ENCODE assay signal across 10 mouse cellular contexts in genomic region chr2:118658457-118658856, GRCm38 (mm10). TPM values are rescaled to one million over a fixed set of nuclear protein-coding genes. Genes with fewer than 3 reads are reported as not detected.
DNase-seq lines count a peak whose midpoint lies in the region; ATAC-seq and TF ChIP-seq lines count a peak whose summit lies in the region.
"Had no signal": no experiment of that assay in that cellular context is flagged by ENCODE, and none has a peak within 500 bp of the region (broad histone marks: within the 10 kb centered on the region; RNA-seq: fewer than 3 reads in every experiment).

No protein-coding gene starts in this region.

- H3K36me3 ChIP-seq in heart, embryonic 10.5 days: no peaks in the 10 kb centered on the region
- no peaks in the 10 kb centered on the region for H3K36me3 ChIP-seq in intestine, postnatal 0 days (ENCODE audit: control insufficient read depth, insufficient read depth)
- no peaks in the 10 kb centered on the region for H3K36me3 ChIP-seq in neural tube, embryonic 15.5 days

- intact Hi-C loops in heart, postnatal 14 days (cut with DNase I): loop anchor here (5.0 kb wide), 1 partner anchor 34 kb away; no protein-coding TSS in a partner anchor

- H3K27me3 ChIP-seq in heart, embryonic 10.5 days (ENCODE audit: insufficient read depth, poor library complexity, severe bottlenecking): peaks cover 19% of the 10 kb centered on the region
- no peaks in the 10 kb centered on the region for H3K27me3 ChIP-seq in intestine, postnatal 0 days (replicated peaks; ENCODE audit: control insufficient read depth, insufficient read depth, low read length)
- H3K27me3 ChIP-seq in neural tube, embryonic 15.5 days (replicated peaks): no peaks in the 10 kb centered on the region

- H3K4me2 ChIP-seq in intestine, postnatal 0 days (replicated peaks; ENCODE audit: low read depth): no peak overlapping the region
- H3K4me2 ChIP-seq in neural tube, embryonic 15.5 days: no peak overlapping the region

- H3K9ac ChIP-seq in intestine, postnatal 0 days (ENCODE audit: low read depth, low read length): no peak overlapping the region
- H3K9ac ChIP-seq in neural tube, embryonic 15.5 days (replicated peaks): no peak overlapping the region

- peak overlapping the region; percentile 87; the same call in 1 of the 2 replicates for H3K27ac ChIP-seq in heart, embryonic 10.5 days
- H3K27ac ChIP-seq in intestine, postnatal 0 days (ENCODE audit: low read depth, low read length): no peak overlapping the region
- H3K27ac ChIP-seq in neural tube, embryonic 15.5 days (replicated peaks): no peak overlapping the region

- no peak for TF ChIP-seq CTCF in intestine, postnatal 0 days (IDR thresholded peaks at IDR 0.05; ENCODE audit: low read depth)

- H3K4me1 ChIP-seq in heart, embryonic 10.5 days: peaks cover 53% of the 10 kb centered on the region
- H3K4me1 ChIP-seq in intestine, postnatal 0 days (replicated peaks; ENCODE audit: control insufficient read depth, insufficient read depth, low read length): peaks cover 25% of the 10 kb centered on the region
- H3K4me1 ChIP-seq in neural tube, embryonic 15.5 days: peaks cover 31% of the 10 kb centered on the region

- peak; percentile 92 for DNase-seq in heart, embryonic 10.5 days (ENCODE audit: low spot score)
- no peak for DNase-seq in heart, postnatal 14 days
- peak; percentile 47 for DNase-seq in MN1 (ENCODE audit: low spot score)
- DNase-seq in spleen, postnatal 10 days (ENCODE audit: low spot score in 2 of 2): peak; percentile 68 to 78
- DNase-seq in adrenal gland, postnatal 36 days: no peak
- DNase-seq in right cerebral cortex, postnatal 25 days: no peak
- DNase-seq: gastrocnemius, postnatal 10 days had no signal

- H3K4me3 ChIP-seq in heart, embryonic 10.5 days: no peak overlapping the region
- no peak overlapping the region for H3K4me3 ChIP-seq in intestine, postnatal 0 days (ENCODE audit: low read depth, low read length)
- no peak overlapping the region for H3K4me3 ChIP-seq in neural tube, embryonic 15.5 days (replicated peaks)
- H3K4me3 ChIP-seq: myocyte had no signal

- WGBS in heart, embryonic 10.5 days: 36% methylated on average over 4 of the region's 4 CpGs
- 17% methylated on average over 4 of the region's 4 CpGs for WGBS in intestine, postnatal 0 days
- 29% methylated on average over 4 of the region's 4 CpGs for WGBS in neural tube, embryonic 15.5 days

- peak; percentile 78 for ATAC-seq in intestine, postnatal 0 days
- ATAC-seq in neural tube, embryonic 15.5 days (ENCODE audit: low FRiP score): no peak

- no peaks in the 10 kb centered on the region for H3K9me3 ChIP-seq in heart, embryonic 10.5 days
- H3K9me3 ChIP-seq in intestine, postnatal 0 days (ENCODE audit: control insufficient read depth): no peaks in the 10 kb centered on the region
- H3K9me3 ChIP-seq in neural tube, embryonic 15.5 days (replicated peaks): no peaks in the 10 kb centered on the region

RNA-seq across cellular contexts. Expression of gene Pak6, which starts 4.6 kb away (rescaled TPM):
- polyA plus RNA-seq in heart, embryonic 10.5 days (2016; fragmentation: Nextera tagmentation; extraction: Ambion mirVana): 1.7 and 4.1 TPM in 2 replicates
- 10 to 100 TPM in 1 of 2 experiments, 1 to 10 TPM in 1; 7.8 to 10.9 TPM for total RNA-seq in heart, postnatal 14 days (2021)
- polyA plus RNA-seq in intestine, postnatal 0 days (2015; fragmentation: Nextera tagmentation; extraction: Ambion mirVana): 0.90 and 1.4 TPM in 2 replicates
- total RNA-seq in adrenal gland, postnatal 36 days (2021): 10 to 100 TPM; 17.9 to 26.0 TPM
- 40.2 and 42.4 TPM in 2 replicates for polyA plus RNA-seq in neural tube, embryonic 15.5 days (2015; fragmentation: Nextera tagmentation; extraction: Ambion mirVana)

RNA-seq across cellular contexts. Expression of gene Ankrd63, which starts 45.3 kb away (rescaled TPM):
- polyA plus RNA-seq in heart, embryonic 10.5 days (2016; fragmentation: Nextera tagmentation; extraction: Ambion mirVana): 0.16 and 0.63 TPM in 2 replicates
- total RNA-seq in heart, postnatal 14 days (2021): 1 to 10 TPM; 1.7 to 2.8 TPM
- 0.63 and 0.65 TPM in 2 replicates for polyA plus RNA-seq in intestine, postnatal 0 days (2015; fragmentation: Nextera tagmentation; extraction: Ambion mirVana)
- total RNA-seq in adrenal gland, postnatal 36 days (2021): under 1 TPM; 0.10 to 0.30 TPM
- polyA plus RNA-seq in neural tube, embryonic 15.5 days (2015; fragmentation: Nextera tagmentation; extraction: Ambion mirVana): not detected in 2 replicates

Comparison
In these comparisons a context has a peak if more than half of its experiments do, and no peak if none do; other contexts are left out.
1. DNase-seq: peak in heart, embryonic 10.5 days (single experiment), MN1 (single experiment) and spleen, postnatal 10 days (2 of 2); none in heart, postnatal 14 days (0 of 2), adrenal gland, postnatal 36 days (0 of 2) and right cerebral cortex, postnatal 25 days (single experiment).